Mouse (Mus musculus) 416B (cell line): Measurements from ENCODE around the gene Kcp.

Source experiments
- DNase-seq: peaks from one replicate; pipeline ENCODE4 v3.0.0; 2011; ENCODE audit warnings: low read depth

Kcp gene

DNA sequence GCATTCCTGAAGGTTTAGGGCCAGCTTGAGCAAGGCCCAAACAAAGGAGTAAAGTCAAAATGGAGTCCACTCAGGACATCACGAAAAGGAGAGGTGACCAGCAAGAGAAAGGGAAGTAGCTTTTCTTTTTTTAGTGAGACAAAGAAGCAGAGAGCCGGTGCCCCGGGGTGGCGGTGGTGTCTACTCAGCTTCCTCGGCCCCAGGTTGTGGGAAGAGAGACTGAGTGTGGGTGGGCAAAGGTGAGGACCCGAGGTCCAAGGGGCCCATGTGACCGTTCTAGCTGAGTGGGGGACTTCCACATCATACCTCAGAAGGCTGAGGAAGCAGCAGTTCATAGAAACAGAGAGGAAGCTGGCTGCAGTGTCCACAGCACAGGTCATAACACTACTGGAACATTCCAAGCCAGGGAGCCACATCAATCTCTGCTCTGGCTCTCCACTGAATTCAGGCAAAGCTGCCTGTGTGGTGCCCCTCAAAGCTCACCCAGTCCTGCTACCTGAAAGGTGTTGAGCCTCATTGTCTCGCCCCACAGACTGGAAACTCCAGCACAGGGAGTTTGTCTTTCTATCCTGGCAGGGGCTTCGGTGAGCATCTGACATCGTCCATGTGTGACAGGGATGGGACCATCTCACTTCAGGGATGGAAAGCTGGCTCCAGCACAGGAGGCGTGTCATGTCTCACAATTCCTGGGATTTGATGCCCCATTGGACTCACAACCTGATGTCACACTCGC lies 15.7 kb upstream of the Kcp start:
- no peak for DNase-seq

DNA sequence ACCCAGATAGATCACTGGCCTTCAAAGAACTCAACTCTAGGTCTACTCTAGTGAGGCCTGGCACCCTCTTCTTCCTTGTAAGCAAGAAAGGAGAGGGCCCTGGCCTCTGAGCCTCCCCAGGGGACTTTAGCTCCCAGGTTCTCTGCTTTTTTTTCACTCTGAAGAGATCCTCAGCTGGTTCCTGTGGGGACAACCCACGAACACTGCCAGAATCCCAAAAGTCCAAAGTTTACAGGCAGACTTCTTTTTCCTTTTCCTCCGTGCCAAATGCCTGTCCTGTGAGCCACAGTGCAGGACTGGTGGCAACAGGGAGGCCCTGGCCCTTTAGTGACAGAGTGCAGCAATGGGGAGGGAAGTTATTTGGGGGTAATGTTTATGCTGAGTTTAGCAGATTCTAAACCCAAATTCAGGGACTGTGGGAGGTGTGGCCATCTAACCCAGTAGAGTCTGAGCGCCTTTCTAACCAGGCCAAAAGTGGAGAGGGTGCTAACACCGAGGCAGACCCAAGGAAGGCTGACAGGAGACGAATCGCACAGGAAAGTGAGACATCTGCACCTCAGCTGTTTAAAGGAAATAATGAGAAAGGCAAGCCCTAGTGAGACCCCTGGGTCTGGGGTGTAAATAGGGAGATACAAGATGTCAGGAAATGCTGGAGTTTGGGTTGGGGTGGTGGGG lies 15.0 kb upstream of the Kcp start:
- DNase-seq = no peak

DNA sequence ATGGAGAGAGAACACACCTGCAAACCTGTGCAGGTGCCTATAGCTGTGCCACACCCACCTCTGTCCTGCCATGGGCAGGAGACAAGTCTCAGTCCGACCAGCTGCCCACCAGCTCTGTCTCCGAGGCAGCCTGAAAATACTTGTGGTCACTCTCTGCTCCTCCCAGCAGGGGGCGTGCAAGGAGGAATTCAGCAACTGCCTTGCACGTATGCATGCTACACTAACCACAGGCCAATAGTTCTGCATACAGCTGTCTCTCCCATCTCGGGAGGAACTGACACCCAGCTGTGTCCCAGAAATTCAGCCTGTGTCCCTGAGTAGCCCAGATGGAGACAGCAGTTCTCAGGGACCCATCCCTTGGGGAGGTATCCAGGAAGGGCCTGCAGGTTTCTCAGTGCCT lies 9.4 kb upstream of the Kcp start:
- DNase-seq = peak; percentile 78

DNA sequence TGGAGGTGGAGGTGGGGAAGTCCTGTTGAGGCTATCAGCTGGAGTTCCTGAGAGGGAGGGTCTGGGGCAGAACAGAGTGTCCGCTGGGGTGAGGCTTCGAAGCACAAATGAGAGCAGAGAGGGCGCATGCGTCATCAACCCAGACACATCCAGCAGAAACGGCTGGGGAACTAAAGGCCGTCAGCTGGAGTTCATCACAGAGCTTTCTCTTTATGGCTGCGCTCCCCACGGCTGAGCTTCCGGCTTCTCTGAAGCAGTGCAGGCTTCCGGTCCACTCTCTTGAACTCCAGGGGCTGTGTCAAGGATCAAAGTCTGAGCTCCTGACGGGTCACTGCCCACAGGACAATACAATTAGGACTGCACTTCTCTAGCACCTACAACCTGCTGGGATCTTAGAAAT lies 5.5 kb upstream of the Kcp start:
- DNase-seq = peak; percentile 54

DNA sequence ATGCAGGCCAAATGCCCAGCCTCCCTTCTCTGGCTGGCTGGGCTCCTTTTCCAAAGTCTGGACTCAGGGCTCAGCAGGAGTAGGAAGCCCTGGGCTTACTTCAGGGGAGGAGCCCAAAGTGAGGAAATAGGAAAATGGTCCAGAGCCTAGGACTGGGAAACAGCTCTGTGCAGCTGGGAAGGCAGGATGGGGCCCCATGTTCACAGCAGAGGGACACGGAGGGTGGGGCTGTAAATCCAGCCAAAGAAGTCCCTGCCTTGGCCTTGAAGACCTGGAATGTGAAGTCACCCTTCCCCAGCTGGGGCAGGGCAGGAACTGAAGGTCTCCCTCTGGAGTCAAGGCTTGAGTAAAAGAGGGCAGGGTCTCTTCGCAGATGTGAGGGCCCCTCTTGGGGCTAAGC lies 1.3 kb upstream of the Kcp start:
- DNase-seq = no peak

DNA sequence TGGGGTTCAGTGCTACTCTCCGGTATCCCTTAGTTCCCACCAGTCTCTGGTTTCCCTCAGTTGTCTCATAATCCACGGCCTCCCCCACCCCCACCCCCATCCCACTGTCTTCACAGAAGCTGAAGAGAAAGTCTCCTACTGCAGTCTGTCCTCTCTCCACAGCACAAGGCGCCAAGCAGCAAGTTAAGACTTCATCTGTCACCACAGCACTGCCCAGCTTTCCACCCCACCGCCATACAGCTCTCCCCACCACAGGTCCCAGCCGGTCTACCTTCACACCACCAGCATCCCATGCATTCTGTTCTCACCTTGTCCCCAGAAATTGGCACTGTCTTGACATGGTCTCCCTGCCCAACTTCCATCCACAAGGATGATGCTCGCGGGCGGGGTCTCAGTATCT lies 918 bp downstream of the Kcp start:
- DNase-seq = no peak

DNA sequence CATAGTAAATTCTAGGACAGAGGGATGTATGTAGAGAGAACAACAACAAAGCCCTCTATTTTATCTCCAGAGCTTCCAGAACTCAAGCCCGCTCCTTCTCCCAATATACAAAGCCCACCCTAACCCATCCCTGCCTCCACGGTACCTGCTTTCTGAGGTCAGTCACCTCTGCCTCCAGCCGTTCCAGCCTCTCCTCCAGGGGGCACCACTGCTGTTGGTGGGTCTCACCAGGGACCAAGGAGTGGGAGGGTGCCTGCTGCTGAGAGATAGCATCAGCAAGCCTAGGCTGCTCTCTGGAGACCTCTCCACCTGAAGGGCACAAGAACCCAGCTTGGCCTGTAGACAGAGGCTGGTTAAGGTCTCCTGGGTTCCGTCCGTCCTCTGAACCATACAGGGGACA lies 2.3 kb downstream of the Kcp start:
- no peak for DNase-seq

DNA sequence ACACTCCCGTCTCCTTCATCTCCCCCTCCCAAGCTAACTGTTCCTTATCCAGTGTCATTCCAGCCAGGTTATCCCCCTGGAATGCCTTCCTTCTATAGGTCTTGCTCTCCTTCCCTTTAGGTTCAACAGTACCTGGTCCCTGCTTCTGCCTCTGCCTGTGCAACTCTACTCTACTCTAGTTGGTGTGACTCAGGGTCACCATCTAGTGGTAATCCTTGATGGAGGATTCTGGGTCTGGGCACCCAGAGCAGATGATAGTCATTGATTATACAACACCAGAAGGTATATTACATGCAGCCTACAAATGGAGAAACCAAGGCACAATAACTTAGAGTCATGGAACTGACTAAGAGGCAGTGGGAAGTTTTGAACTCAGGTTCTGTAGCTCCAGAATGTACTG lies 6.2 kb downstream of the Kcp start:
- DNase-seq = peak; percentile 31

DNA sequence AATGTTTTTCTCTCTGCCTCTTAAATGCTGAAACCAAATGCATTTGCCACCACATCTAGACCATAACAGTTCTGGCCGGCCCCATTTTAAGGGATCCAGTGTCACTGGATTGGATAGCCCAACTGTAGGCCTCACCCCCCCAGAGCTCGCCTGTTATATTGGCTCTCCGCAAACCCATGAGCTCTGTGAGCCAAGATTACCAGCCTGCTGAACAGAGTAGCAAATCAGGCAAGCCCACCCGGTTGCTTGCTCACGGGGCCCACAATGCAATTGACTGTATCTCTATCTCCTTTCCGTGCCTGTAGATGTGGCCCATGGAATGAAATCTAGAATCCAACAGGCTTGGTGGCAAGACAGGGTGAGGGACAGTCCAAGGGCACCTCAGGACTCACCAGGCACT lies 6.9 kb downstream of the Kcp start:
- DNase-seq = no peak

DNA sequence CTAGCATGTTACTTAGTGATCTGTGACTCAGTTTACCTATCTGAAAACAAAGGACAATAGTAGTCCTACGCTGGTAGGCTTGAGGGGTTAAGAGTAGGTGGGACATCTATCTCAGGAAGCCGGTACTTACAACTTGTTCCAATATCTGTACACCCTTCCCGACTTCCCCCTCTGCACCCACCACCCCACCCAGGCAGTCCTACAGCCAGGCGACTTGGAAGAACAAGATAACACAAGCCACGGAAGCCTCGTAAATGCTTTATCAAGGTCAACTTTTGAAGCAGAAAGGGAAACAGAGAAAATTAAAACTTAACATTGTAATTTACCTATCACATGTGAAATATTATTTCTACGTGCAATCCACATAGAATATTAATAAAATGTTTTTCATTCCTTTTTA lies 7.6 kb downstream of the Kcp start:
- DNase-seq = no peak

DNA sequence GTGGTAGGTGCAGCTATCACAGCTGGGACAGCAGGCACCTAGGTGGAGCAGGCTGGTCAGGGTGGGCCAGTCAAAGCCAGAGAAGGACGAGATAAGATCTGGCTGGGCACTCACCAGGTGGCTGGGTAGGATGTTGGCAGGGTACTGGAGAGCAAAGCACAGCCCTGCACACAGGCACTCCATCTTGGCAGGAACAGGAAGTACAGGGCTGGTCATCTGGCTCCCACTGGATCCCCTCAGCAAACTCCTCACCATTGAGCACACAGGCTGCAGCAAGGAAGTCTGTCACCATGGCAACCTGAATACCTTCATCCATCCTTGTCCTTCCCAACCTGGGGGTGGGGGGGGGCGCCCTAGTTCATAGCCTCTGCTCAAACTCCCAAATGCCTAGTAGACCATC lies 10.0 kb downstream of the Kcp start:
- no peak for DNase-seq

DNA sequence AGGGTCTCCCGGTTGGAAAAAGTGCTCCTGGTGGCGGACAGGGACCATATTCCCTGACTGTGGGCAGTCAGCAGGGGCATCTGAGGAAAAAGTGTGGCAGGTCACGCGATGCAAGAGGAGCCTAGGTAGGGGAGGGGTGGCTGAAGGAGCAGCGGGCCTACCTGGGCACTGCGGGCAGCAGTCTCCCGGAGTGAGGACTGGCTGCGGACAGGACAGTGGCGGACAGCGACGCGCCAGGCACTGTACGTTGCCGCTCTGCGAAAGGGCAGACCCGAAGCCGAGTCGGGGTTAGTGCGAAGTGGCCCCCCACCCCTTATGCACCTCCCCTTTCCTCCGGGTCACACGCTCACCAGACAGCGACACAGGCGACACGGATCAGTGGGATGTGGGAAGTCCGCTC lies 11.5 kb downstream of the Kcp start:
- no peak for DNase-seq

DNA sequence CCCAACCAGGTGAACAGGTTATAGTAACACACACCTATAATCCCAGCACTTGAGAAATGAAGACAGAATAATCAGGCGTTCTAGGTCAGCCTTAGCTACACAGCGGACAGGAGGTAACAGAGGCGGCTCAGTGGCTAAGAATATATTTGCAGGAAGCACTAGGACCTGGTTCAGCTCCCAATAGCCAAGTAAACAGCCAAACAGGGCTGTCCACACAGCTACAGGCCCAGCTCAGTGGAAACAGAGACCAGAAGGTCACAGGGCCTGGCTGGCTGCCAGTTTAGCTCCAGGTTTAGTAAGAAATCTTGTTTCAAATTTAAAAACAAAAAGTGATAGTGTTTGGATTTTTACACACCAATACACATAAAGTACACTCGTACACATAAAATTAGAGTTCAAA lies 13.7 kb downstream of the Kcp start:
- DNase-seq = no peak

DNA sequence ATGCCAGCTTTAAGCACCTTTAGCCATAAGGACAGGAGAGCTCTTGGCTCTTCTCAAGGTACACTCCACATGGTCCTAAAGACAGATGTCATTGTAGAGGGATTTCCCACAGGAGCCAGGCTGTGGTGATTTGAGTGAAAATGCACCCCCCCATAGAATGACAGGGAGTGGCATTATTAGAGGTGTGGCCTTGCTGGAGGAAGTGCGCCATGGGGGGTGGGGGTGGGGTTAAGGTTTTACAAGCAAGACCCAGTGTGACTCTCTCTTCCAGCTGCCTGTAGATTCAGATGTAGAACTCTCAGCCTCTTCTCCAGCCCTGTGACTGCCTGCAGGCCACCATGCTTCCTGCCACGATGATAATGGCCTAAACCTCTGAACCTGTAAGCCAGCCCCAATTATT lies 21.8 kb downstream of the Kcp start:
- no peak for DNase-seq

DNA sequence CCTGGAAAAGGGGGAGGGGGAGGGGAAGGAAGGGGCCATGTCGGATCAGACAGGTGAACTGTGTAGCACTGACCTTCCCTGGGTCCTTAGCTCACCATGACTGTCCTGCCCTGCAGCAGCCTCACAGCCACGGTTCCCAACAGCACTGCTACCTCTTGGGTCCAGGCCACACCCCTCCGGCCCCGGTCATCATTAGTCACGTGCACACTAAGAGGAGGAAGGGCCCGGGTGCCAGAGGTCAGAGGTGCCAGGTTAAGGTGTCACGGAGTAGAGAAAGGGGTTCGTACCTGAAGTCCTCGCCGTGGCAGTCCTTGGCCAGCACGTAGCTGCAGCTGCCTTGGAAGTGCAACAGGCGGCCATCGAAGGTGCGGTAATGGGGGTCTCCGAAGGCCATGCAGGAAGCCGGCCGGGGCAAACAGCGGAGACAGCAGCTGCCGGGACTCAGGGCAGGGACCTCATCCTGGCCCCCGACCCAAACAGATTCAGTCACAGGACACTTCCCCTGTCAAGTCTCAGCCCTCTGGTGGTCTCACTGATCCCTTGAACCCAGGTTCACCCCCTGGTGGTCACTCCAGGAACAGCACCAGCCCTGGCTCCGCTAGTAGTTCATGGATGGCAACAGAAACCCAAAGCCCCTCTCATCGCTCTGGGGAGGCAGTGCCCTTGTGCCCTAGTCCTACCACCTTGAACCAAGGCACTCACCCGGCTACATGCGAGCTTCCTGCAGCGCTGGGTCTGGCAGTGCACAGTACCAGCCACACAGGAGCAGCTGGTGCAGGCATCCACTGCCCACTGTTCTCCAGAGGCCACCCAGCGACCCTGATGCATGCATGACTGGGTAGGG lies 22.8 kb downstream of the Kcp start:
- DNase-seq = peak; percentile 20

DNA sequence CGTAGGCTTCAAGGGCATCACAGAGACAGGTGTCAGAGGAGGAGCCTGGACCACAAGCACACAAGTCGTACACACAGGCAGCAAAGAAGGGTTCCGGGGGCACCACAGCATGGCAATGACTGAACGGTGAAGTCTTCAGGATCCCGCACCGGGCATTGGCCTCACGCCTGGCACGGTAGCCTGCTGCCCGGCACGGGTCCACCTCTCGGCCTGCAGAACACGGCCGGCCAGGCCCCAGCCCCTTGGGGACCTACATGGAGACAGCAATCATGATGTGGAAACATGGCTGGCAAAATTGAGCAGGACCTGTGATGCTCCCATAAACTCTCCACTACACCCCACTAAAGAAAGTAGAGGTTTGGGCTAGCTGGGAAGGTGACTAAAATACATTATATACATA lies 25.1 kb downstream of the Kcp start:
- no peak for DNase-seq

DNA sequence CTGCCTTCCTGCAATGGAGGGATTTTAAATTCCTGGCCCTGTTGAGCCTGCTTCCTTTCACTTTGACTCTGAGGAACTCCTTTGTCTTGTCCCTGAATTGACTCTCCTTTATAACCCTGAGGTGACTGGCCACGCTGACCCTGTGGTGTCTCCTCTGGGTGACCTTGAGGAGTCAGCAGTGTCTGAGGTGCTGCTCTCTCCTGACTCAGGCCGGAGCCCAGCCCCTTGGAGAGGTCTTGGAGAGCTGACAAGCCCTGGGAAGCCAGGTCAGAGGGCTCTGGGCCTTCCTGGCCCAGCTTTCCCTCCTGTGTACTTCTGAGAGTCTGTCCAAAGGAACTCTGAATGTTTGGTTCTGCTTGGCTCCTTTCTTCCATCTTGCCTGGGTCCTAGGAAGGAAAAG lies 33.0 kb downstream of the Kcp start:
- DNase-seq = no peak

DNA sequence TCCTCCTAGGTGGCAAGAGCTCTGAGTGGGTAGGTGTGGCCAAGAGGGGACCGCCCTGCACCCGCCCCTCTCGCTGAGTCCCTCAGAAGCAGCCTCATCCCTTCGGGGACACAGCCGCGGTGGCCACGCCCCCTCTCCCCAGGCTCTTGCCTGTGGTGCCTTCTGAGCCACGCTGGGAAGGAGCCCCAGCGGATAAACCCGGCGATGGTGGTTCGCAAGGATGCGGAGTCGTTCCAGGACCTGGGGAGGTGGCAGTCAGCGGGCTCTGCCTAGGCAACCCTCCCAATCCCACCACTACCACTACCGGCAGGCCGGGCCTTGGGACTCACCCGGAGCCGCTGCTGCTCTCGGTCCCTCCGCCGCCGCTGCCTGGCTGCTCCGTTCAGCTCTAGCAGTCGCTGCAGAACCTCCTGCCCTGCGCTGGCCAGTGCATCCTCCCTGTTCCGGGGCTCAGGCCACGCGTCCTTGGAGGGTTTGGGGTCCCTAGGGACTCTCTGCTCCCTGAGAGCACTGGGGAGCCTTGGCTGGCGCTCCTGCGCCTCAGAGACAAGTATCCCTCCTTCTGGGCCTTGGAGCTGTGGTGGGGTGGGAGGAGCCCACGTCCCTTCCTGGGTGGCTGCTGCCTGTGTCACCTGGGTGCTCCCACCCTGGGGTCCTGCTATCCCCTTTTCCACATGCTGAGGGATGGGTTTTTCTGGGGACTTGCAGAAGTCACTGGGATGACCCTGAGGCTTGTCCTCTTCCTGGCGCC lies 33.6 kb downstream of the Kcp start:
- no peak for DNase-seq

DNA sequence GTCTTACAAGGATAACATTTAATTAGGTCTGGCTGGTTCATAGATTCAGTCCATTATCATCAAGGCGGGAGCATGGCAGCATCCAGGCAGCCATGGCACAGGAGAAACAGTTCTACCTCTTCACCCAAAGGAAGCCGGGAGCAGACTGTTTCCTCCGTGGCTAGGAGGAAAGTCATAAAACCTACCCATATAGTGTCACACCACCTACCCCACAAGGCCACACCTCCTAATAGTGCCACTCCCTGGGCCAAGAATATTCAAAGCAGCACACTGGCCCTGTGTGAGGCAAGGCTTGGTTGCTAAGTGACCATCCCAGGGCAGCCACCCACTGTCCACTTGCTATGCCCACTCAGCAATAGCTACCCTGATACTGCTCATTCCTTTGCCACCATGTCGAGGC lies 36.6 kb downstream of the Kcp start, which contains the start of gene Atp6v1fnb:
Gene Atp6v1fnb (plus strand): TSS at position 301 of the 400 bp plus-strand sequence.
- no peak for DNase-seq

DNA sequence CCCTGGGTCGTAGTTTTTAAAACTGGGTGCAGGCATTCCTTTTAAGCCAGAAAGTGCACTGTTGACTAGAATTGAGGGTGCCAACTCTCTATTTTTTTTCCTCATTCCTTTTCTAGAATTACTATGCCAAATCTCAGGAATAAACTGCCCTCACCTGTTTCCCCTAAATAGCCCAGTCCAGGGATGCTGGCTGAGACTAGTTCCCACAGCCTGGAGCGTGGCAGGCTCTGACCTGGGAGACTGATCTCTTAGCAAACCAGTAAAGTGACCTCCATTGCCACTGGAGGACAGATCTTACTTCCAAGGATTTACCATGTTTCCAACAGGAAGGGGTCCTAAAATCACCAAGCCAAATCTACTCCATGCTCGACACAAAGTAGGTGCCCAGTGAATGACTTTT lies 38.9 kb downstream of the Kcp start:
- no peak for DNase-seq

DNA sequence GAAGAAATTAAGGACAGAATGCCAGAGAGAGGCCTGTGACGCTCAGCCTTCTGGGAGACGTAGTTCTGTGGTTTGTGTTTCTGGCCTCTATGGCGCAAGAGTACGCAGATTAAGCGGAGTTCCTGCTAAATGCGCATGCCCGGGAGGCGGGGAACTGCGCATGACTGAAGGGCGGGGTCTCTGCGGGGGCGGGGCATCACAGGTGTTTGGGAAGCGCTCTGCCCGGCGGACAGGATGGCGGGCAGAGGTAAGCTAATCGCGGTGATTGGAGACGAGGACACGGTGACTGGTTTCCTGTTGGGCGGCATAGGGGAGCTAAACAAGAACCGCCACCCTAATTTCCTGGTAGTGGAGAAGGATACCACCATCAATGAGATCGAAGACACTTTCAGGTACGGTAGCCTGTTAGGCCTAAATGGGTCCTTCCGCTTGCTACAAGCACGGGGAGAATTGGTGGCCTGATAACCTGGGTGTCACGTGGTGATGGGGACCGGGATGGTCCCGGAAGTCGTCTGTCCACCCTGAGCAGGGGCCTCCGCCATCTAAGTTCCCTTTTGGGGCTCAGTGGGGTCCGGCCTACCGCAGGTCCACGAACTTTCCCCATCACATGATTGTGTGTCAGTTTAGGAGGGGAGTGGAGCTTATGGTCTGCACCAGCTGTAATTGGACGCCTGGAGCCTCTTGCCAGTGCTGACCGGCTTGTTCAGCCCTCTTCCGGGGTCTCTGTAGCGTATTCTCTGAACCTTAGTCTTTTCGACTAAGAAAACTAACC lies 40.0 kb downstream of the Kcp start, which contains the start of gene Atp6v1f:
Gene Atp6v1f (plus strand): TSS at position 136 of the 772 bp plus-strand sequence.
- peak; percentile 97 for DNase-seq
